Mouse (Mus musculus): ENCODE results near the gene Fshb. TPM values are rescaled to one million over a fixed set of nuclear protein-coding genes. Genes with fewer than 3 reads are reported as not detected.

Fshb gene
- polyA plus RNA-seq, 1 experiment = not detected

DNA sequence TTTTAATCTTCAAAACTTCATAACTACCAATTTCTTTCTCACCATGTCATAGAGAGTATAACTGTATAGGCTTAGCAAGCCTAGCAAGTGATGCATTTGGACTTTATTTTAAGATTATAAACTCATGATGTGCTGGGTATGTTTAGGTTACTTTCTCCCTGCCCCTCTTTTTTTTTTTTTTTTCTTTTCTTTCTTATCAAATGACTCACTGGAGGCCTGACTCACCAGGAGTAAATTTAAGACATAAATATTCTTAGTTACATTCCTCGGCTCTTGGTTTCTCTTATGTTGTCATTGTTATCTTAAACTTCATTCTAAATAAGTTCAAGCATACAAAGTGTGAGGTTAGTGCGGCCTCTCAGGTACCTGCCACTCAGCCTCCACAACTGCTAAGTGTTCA, 23.5 kb downstream of the Fshb start:
- 94% methylated on average over 2 of the region's 2 CpGs for WGBS
- Histone ChIP-seq H3K27ac (ENCODE audit: control insufficient read depth, insufficient read depth, low read length) (no peak overlapping the region), H3K4me3 (ENCODE audit: control insufficient read depth, insufficient read depth, low read length) (no peak overlapping the region), H3K27me3 (ENCODE audit: control insufficient read depth, insufficient read depth, low read length) (no peaks in the 10 kb centered on the region), H3K4me1 (replicated peaks; ENCODE audit: control insufficient read depth, insufficient read depth, low read length) (no peaks in the 10 kb centered on the region), H3K36me3 (ENCODE audit: control insufficient read depth, insufficient read depth, low read length) (no peaks in the 10 kb centered on the region)
- TF ChIP-seq CTCF (IDR thresholded peaks at IDR 0.05; ENCODE audit: borderline replicate concordance, control insufficient read depth, extremely low read depth, insufficient read depth, low read length, poor library complexity) (no peak), POLR2A (IDR thresholded peaks at IDR 0.05; ENCODE audit: control insufficient read depth, extremely low read depth, insufficient read depth, low read length, poor library complexity) (no peak)
- no peak for DNase-seq

DNA sequence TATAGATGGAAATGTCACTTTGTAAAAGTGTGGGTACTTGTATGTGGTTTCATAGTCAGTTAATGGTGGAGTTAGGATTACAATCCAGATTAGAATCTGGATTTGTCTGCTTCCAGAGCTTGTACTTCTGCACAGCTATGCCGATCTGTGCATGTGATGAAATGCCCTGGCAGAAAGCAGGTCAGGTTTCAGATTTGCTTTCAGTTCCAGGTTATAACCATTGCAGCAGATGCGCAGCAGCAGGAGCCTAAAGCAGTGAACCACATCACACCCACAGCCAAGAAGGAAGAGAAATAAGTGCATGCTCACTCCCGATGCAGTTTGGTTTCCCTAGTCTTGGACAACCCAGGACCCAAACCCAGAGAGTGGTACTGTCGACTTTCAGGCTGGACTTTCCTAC, 34.8 kb downstream of the Fshb start:
- Histone ChIP-seq H3K4me1 (replicated peaks; ENCODE audit: control insufficient read depth, insufficient read depth, low read length) (no peaks in the 10 kb centered on the region), H3K27ac (ENCODE audit: control insufficient read depth, insufficient read depth, low read length) (no peak overlapping the region), H3K36me3 (ENCODE audit: control insufficient read depth, insufficient read depth, low read length) (no peaks in the 10 kb centered on the region), H3K27me3 (ENCODE audit: control insufficient read depth, insufficient read depth, low read length) (no peaks in the 10 kb centered on the region), H3K4me3 (ENCODE audit: control insufficient read depth, insufficient read depth, low read length) (no peak overlapping the region)
- no peak for DNase-seq
- no peak for TF ChIP-seq POLR2A (IDR thresholded peaks at IDR 0.05; ENCODE audit: control insufficient read depth, extremely low read depth, insufficient read depth, low read length, poor library complexity)
- no peak for TF ChIP-seq CTCF (IDR thresholded peaks at IDR 0.05; ENCODE audit: borderline replicate concordance, control insufficient read depth, extremely low read depth, insufficient read depth, low read length, poor library complexity)
- 81% methylated on average over 4 of the region's 4 CpGs for WGBS

DNA sequence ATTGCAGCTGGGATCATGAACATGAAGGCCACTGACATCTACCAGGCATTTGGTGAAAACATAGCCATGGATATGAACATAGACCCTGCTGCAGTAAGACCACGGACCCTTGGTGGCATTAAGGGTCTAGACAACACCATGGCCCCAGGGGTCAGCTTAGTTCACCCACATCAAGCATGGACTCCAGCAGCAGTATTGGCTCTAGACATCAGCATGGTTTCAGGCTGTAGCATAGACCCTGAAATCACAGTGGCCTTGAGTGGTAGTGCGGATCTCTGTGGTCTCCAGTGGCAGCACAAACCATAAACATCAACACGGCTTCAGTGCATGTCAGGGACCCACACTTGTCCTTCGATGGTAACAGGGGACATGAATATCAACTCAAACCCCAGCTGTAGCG, 36.7 kb downstream of the Fshb start:
- no peak overlapping the region for H3K27ac ChIP-seq (ENCODE audit: control insufficient read depth, insufficient read depth, low read length)
- H3K4me1 ChIP-seq (replicated peaks; ENCODE audit: control insufficient read depth, insufficient read depth, low read length) = no peaks in the 10 kb centered on the region
- DNase-seq = no peak
- no peak overlapping the region for H3K4me3 ChIP-seq (ENCODE audit: control insufficient read depth, insufficient read depth, low read length)
- no peaks in the 10 kb centered on the region for H3K36me3 ChIP-seq (ENCODE audit: control insufficient read depth, insufficient read depth, low read length)
- WGBS = 93% methylated on average over 5 of the region's 5 CpGs
- TF ChIP-seq CTCF (IDR thresholded peaks at IDR 0.05; ENCODE audit: borderline replicate concordance, control insufficient read depth, extremely low read depth, insufficient read depth, low read length, poor library complexity) (no peak), POLR2A (IDR thresholded peaks at IDR 0.05; ENCODE audit: control insufficient read depth, extremely low read depth, insufficient read depth, low read length, poor library complexity) (no peak)
- H3K27me3 ChIP-seq (ENCODE audit: control insufficient read depth, insufficient read depth, low read length) = no peaks in the 10 kb centered on the region

DNA sequence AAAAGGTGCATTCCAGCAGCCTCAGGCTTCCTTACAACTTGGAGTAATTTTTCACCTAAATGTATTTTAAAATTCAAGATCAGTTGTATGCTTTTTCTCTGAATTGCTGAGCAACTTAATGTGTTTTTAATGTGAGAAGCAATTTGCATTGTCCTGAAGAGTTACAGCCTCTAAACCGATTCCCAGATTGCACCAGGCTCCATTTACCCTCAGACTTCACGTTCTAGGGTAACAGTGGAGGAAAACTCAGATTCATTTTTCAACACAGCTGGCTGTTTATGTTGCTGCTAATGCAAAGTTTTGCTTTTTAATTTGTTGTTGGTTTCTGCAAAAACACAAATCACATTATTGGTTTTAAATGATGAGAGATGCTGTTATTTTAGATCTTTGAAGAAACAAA, 40.1 kb downstream of the Fshb start:
- Histone ChIP-seq H3K27me3 (ENCODE audit: control insufficient read depth, insufficient read depth, low read length) (no peaks in the 10 kb centered on the region), H3K27ac (ENCODE audit: control insufficient read depth, insufficient read depth, low read length) (no peak overlapping the region), H3K36me3 (ENCODE audit: control insufficient read depth, insufficient read depth, low read length) (no peaks in the 10 kb centered on the region), H3K4me1 (replicated peaks; ENCODE audit: control insufficient read depth, insufficient read depth, low read length) (no peaks in the 10 kb centered on the region), H3K4me3 (ENCODE audit: control insufficient read depth, insufficient read depth, low read length) (no peak overlapping the region)
- DNase-seq = no peak
- WGBS = 76% methylated on average over 2 of the region's 2 CpGs
- TF ChIP-seq POLR2A (IDR thresholded peaks at IDR 0.05; ENCODE audit: control insufficient read depth, extremely low read depth, insufficient read depth, low read length, poor library complexity) (no peak), CTCF (IDR thresholded peaks at IDR 0.05; ENCODE audit: borderline replicate concordance, control insufficient read depth, extremely low read depth, insufficient read depth, low read length, poor library complexity) (no peak)

DNA sequence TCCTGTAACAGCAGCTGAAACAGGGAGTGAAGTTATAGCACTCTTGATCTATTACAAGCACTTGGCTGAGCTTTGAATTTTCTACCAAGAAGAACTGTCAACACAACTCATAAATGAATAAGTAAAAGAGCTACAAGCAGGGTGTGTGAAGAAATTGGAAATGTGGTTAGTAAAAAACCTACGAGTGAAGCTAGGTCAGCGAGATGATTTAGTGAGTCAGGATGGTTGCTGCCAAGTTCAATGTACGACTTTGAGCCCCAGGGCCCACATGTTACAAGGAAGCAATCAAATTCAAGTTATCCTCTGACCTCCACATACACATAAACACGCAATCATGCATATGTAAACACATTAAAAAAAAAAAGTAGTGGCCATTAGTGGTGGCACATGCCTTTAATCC, 46.3 kb downstream of the Fshb start:
- no peaks in the 10 kb centered on the region for H3K4me1 ChIP-seq (replicated peaks; ENCODE audit: control insufficient read depth, insufficient read depth, low read length)
- no peaks in the 10 kb centered on the region for H3K27me3 ChIP-seq (ENCODE audit: control insufficient read depth, insufficient read depth, low read length)
- no peak overlapping the region for H3K27ac ChIP-seq (ENCODE audit: control insufficient read depth, insufficient read depth, low read length)
- 77% methylated on average over 4 of the region's 4 CpGs for WGBS
- DNase-seq = no peak
- no peak for TF ChIP-seq CTCF (IDR thresholded peaks at IDR 0.05; ENCODE audit: borderline replicate concordance, control insufficient read depth, extremely low read depth, insufficient read depth, low read length, poor library complexity)
- no peak for TF ChIP-seq POLR2A (IDR thresholded peaks at IDR 0.05; ENCODE audit: control insufficient read depth, extremely low read depth, insufficient read depth, low read length, poor library complexity)
- no peak overlapping the region for H3K4me3 ChIP-seq (ENCODE audit: control insufficient read depth, insufficient read depth, low read length)
- no peaks in the 10 kb centered on the region for H3K36me3 ChIP-seq (ENCODE audit: control insufficient read depth, insufficient read depth, low read length)

DNA sequence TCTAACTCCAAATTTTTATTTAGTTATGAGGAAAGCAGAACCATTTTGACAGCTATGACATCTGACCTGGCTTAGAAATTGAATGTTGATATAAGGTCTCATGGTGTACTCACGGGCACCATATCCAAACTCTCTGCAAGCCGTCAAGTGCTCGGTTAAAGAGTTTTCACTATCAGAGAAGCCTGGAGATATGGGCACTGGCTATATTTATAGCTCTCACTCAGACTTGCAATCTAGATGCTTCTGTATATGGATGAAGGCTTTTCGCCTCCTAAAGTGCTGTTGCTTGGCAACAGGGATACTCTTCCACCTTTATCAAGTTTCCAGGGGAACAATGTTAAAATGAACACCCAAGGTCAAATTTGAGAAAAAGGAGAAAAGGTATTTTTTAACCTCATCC, 47.1 kb downstream of the Fshb start:
- no peak for DNase-seq
- TF ChIP-seq POLR2A (IDR thresholded peaks at IDR 0.05; ENCODE audit: control insufficient read depth, extremely low read depth, insufficient read depth, low read length, poor library complexity) (no peak), CTCF (IDR thresholded peaks at IDR 0.05; ENCODE audit: borderline replicate concordance, control insufficient read depth, extremely low read depth, insufficient read depth, low read length, poor library complexity) (no peak)
- no peak overlapping the region for H3K4me3 ChIP-seq (ENCODE audit: control insufficient read depth, insufficient read depth, low read length)
- WGBS = 93% methylated on average over 4 of the region's 4 CpGs
- no peaks in the 10 kb centered on the region for H3K27me3 ChIP-seq (ENCODE audit: control insufficient read depth, insufficient read depth, low read length)
- no peaks in the 10 kb centered on the region for H3K36me3 ChIP-seq (ENCODE audit: control insufficient read depth, insufficient read depth, low read length)
- no peak overlapping the region for H3K27ac ChIP-seq (ENCODE audit: control insufficient read depth, insufficient read depth, low read length)
- no peaks in the 10 kb centered on the region for H3K4me1 ChIP-seq (replicated peaks; ENCODE audit: control insufficient read depth, insufficient read depth, low read length)

DNA sequence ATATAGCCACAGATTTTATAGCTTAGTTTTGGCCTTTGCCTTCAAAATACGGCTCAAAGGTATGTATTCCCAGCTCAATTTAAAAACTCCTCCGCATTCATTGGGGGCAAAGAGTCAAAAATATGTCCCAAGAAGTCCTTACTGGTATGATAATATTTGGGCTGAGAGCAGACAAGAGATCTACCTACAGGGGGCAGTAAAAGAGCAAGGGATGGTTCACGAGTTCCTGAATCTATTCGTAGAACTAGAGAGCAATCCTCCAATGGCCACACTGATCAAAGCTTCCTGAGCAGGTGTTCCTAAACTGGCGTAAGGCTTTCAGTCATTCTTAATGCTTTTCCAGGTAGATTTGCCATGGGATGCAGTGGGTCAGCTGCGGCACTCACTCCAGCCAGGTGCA, 49.3 kb downstream of the Fshb start:
- Histone ChIP-seq H3K4me1 (replicated peaks; ENCODE audit: control insufficient read depth, insufficient read depth, low read length) (no peaks in the 10 kb centered on the region), H3K4me3 (ENCODE audit: control insufficient read depth, insufficient read depth, low read length) (no peak overlapping the region)
- DNase-seq = no peak

More for the DNA sequence above, 49.3 kb downstream of the Fshb start:
- 91% methylated on average over 6 of the region's 6 CpGs for WGBS
- Histone ChIP-seq H3K27ac (ENCODE audit: control insufficient read depth, insufficient read depth, low read length) (no peak overlapping the region), H3K27me3 (ENCODE audit: control insufficient read depth, insufficient read depth, low read length) (no peaks in the 10 kb centered on the region), H3K36me3 (ENCODE audit: control insufficient read depth, insufficient read depth, low read length) (no peaks in the 10 kb centered on the region)
- TF ChIP-seq CTCF (IDR thresholded peaks at IDR 0.05; ENCODE audit: borderline replicate concordance, control insufficient read depth, extremely low read depth, insufficient read depth, low read length, poor library complexity) (no peak), POLR2A (IDR thresholded peaks at IDR 0.05; ENCODE audit: control insufficient read depth, extremely low read depth, insufficient read depth, low read length, poor library complexity) (no peak)
